Mouse (Mus musculus): ENCODE results near the gene Wscd1.

Gene Wscd1

DNA sequence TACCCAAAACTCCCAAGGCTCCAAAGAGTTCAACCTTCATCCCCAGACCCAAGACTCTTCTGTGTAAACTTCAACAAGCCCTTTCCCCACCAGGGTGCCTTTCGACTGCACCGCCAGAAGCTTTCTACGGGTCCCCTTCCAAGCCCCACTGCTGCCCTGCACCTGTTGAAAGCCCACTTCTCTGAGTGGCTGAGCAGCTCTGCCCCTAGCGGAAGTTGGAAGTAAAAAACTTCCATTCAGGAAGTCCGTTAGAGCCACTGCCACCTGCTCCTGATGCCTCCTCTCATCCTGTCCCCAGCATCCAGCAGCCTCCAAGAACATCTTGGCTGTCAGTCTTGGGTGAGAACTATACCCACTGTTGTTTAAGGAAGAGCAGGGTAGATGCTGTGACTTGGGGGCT is at the start of gene Wscd1:
Gene Wscd1 (plus strand): TSS at position 250 of the 400 bp plus-strand sequence.
- DNase-seq (ENCODE audit: low spot score) = peak; percentile 65

DNA sequence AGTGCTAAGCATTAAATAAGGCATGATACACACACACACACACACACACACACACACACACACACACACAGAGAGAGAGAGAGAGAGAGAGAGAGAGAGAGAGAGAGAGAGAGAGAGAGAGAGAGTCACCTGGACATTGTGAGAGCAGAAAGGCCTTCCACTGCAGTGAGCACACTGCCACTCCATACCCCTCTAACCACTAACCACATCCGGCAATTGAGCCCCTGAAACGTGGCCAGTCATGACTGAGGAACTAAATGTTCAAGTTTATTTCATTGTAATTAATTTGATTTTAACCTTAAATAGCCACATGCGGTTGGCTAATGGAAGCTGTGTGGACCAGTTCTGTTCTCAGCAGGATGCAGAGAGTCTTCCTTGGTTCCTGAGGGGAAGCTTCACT is 21.7 kb upstream of the Wscd1 start:
- no peak for DNase-seq (ENCODE audit: low spot score)

DNA sequence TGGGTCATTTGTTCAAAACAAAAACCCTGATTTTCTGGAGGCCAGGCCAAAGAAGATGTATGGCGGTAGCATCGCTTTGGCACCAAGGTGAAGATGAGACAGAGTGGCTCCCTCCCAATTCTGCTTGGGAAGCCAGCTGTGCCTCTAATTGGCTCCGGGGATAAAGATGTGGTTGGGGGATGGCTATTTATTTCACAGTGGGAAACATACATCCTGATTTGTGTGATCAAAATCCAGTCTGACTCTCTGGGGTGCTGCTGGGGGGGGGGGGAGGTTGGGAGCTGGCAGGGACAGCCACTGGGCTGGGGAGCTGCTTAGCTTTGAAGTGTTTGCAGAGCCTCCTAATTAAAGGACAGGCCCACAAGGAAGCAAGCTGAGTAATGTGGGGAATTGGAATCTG is 20.4 kb upstream of the Wscd1 start:
- DNase-seq (ENCODE audit: low spot score) = no peak

DNA sequence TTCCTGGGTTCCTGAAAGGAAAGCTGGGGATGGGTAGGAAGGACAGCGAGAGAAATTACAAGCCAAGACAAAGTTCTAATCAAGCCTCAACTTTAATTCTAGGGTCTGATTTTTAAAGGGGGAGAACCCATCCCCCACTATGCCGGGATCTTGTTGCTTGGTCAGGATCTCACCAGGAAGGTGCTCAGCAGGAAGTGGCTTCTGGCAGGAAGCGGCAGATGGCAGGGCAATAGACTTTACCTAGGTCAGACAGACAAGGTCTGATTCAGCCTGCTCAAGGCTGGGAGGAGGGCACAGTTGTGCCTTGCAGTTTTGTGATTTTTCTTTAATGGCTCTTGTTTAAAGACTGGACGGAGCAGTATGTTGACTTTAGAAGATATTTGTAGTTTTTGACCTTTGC is 15.9 kb upstream of the Wscd1 start:
- no peak for DNase-seq (ENCODE audit: low spot score)

DNA sequence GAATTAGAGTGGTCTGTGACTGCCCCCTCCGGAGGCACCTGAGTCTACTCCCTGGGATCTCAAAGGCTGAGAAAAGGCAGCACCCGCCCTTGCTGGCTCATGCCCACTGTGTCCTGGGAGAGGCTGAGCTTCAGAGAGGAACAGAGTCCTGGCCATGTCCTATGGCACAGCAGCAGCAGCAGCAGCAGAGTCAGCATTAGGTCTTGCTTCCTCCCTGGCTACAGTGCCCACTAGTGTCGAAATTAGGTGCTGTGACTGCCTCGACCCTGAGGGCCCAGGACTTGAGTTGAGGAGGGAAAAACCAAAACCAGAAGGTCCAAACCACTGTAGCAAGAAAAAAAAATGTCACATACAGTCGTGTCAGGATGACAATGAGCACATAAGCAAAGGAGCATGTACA is 12.6 kb upstream of the Wscd1 start:
- peak; percentile 67 for DNase-seq (ENCODE audit: low spot score)

DNA sequence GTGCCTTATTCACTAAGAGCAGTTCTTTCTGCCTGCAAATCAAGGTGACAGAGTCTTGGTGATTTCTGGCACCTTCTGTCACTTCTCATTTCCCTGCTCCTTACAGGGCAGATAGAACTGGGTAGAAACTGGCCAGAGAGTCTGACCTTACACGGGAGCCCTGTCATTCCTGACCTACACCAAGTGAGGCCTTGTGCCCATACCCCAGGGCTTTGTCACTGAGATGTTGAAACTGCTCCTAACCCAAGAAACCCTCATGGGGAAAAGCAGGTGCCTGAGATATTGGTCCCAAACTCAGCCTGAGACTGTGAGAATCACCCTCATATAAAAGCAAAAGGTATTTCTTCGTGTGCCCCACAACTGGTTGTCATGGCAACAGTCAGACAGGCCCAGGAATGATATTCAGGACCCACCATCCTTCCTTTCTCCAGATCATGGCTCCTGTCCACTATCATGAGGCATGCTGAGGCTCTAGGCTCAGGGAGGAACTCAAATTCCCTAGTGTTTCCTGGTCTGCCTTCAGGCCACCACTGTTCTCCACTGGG is 11.1 kb upstream of the Wscd1 start:
- DNase-seq (ENCODE audit: low spot score) = no peak

DNA sequence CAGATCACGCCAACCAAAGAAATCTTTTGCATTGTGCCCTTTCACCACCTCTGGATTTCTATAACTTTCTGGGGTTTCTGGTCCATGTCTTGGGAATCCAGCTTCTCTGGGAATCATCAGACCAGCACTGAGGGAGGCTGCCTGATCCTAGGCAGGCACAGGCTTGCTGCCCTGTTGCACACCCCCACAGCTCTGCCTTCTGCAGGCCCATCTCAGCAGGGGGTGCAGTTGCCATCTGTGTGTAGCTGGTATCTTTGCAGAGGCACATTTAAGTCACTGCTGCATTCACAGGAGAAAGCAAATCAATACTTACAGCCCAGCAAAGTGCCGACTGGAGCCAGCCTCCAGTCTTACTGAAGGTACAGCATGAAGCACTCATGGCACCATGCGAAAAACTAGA is 3.8 kb upstream of the Wscd1 start:
- DNase-seq (ENCODE audit: low spot score) = no peak

DNA sequence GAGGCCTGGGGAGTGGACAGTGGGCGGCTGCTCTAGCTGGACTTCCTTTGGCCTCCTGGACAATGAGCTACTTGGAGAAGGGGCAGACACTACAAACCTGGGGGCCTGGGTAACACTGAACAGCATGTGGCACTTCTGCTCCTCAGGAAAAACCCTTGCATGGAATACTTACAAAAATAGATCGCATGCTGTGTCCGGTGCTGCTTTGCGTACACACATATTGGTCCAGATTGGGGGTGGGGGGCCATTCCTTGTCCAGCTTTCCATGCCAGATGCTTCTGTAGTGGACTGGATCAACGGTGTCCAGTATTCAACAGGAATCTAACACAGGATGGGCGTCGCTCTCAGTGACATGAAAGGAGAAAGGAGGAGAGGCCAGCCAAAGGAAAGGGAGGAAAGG is 2.0 kb upstream of the Wscd1 start:
- no peak for DNase-seq (ENCODE audit: low spot score)

DNA sequence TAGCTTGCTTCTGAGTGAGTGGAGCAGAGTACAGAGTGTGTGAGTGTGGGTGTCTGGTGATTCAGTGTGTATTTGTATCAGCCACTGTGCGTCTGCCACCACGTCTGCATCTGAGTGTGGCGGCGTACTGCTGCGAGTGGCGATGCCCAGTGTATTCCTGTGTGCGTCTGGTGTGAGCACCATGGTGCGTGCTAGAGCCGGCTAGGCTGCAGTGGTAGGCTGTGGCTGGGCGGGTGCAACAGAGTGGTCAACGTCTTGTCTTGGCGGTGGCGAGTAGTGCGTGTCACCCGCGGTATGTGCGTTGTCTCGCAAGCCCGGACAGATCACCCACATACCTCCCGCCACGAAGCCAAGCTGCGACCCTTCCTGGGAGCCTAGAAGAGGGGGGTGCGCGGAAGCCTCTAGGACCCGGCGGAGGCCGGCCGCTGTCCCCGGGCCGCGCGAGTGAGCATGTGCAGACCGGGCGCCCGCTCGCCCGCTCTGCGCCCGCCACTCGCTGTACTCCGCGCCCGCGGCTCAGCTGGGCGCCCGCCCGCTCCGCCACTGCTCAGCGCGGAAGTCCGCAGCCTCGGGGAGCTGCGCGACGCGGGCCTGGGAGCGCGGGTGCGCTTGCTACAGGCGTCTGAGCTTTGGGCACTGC is 934 bp downstream of the Wscd1 start:
- peak; percentile 61 for DNase-seq (ENCODE audit: low spot score)

DNA sequence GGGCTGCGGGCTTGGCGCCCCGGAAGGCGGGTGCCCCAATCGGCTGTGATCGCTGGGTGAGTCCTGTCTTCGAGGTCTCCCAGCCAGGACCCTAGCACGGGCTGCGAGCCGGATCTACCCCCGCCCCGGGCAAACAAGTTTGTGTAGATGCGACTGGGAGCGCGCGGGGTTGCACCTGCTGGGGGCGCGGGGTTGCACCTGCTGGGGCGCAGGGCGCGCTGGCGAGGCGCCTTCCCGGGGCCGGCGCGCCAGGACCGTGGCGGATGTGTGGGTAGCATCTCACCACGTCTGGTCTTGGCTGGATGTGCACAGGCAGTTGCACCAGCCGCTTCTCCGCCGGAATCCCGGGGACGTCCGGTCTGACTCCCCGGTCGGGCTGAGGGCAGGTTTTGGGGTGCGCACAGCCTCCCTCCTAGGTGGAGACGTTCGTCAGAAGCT is 1.5 kb downstream of the Wscd1 start:
- DNase-seq (ENCODE audit: low spot score) = peak; percentile 12

DNA sequence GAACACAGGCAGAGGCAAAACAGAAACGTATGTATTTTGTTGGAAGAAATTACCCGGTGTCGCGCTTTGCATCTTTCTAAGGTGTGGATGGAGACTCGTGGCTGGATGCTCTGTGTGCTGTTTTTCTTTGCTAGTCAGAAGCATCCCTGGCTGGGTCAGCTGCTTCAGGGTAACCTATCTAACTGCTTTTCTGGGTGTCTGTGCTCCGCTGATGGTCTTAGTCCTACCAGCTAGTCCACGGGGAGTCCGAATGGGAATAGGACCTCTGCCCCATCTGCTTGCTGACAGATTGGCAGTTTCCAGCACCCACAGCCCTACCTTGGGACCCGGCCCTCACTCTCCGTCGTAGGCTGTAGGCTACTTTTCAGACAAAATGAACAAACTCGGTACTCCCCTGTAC is 2.0 kb downstream of the Wscd1 start:
- no peak for DNase-seq (ENCODE audit: low spot score)

DNA sequence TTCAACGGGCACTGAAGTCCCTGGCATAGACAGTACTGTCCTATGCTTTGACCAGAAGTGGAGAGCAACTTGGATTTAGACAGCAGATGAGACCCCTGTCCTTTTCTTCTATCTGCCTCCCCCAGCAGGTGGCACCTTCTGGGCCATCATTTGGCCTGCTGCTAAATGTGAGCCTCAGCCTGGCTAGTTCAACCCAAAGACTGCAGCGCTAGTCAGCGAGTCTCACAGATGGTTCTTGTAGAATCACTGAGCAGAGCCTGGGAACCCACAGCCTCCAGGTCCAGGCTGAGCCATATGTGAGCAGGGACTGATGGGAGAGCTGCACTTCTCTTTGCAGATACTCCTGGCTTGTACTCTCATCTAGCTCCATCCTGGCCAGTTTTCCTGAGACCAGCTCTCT is 2.9 kb downstream of the Wscd1 start:
- no peak for DNase-seq (ENCODE audit: low spot score)

DNA sequence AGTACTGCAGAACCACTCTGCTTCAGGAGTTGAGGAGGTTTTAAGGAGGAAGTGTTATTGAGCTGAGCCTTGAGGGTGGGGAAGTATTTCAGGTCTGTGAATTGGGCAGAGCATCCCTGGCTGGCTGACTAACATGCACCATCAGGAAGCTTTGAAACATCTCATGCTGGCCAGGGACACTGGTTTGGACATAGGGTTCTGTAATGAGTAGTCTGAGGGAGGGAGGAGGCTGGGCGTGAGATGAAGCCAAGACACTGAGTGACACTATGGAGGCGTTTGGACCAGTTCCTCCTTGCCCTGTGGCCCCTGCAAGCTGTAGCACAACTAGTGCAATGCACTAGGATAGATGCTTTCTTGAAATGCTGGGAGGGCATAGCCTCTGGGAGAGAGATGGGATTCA is 5.4 kb downstream of the Wscd1 start:
- DNase-seq (ENCODE audit: low spot score) = no peak

DNA sequence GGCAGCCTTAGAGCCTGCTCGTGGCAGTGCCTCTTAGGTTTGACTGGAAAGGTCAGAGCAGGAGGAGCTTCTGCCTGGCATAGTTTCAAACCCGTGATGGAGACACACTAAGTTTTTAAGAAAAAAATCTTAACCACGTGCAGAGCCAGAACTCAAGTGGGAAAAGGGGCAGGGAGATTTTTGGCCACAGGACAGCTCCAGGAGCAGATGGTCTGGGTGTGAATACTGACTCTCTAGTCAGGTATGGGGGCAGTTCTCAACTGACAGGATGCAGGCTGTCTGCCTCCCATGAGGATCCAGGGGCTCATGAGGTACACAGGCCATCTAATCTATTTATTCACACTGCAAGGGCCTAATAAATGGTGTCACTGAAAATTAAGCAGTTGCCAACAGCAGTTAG is 6.6 kb downstream of the Wscd1 start:
- no peak for DNase-seq (ENCODE audit: low spot score)

DNA sequence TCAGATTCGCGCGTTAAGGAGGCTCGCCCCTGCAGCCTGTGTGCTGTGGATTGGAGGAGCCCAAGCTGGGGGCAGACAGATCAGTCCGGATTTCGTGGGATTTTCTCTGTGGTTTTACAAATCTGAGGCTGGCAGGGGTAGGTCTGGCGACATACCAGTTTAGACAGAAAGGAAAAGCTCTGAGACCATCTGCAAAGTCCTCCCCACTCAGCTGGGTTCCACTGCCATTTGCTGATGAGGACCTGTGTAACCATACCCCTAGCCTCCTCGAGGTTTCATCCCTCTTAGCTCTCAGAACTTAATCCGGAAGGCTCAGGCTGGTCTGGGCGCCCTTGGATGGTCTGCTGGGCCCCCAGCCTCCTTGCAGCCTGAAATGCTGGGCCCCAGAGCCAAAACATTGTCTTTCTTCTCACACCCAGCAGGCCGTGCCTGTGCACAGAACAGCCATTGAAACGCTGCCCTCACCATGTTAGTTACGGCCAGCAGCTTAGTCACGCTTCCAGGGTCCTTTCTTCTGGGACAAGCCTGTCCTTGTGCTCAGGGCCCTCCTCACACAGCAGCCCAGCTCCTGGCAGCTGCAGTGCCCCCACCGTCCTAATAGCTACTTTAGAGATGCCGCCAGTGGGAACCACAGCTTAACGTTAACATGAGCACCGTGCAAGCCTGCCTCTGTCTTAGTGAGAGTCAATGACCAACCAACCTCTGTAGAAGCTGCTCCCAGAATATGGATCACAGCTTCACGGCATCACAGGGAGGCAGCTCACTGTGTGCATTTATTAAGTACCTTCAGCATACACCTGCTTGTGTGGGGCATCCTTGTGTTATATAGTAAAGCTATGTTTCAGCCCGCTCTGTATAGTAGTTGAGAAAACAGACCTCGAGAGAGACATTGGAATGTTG is 8.7 kb downstream of the Wscd1 start:
- peak; percentile 86 for DNase-seq (ENCODE audit: low spot score)

DNA sequence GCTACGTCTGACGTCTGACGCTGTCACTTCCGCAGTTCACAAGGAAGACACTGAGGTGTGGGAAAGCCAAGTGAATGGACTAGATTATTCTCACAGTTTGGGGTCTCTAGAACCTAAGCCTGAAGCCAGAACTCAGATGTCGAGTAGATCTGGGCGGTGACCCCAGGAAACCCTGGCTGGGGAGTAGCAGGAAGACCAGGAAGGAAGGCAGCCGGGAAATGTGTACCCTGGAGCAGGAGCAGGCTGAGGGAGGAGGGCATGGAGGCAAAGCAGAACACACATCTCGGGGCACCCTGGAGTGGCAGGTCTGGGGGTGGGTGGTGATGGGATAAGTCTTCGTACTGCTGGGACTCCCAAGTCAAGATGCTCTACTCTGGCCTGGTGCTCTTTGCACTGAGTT is 11.3 kb downstream of the Wscd1 start:
- no peak for DNase-seq (ENCODE audit: low spot score)

DNA sequence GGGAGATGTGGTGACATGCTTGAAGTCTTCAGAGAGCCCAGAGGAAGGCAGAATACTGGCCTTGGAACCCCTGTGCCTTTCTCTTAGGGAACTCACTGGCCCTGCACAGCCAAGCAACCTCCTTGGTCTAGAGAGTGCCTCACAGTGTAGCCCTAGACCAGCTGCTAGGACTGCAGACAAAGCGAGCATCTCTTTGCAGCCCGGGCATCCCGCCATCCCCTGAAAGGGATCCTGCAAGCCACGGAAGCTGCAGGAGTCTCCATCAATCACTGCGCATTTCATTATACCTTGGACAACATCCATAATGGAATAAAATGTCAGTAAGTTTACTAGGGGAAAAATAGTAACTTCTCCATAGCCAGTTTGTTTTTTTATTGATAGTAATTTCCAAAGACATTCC is 13.4 kb downstream of the Wscd1 start:
- DNase-seq (ENCODE audit: low spot score) = peak; percentile 29

DNA sequence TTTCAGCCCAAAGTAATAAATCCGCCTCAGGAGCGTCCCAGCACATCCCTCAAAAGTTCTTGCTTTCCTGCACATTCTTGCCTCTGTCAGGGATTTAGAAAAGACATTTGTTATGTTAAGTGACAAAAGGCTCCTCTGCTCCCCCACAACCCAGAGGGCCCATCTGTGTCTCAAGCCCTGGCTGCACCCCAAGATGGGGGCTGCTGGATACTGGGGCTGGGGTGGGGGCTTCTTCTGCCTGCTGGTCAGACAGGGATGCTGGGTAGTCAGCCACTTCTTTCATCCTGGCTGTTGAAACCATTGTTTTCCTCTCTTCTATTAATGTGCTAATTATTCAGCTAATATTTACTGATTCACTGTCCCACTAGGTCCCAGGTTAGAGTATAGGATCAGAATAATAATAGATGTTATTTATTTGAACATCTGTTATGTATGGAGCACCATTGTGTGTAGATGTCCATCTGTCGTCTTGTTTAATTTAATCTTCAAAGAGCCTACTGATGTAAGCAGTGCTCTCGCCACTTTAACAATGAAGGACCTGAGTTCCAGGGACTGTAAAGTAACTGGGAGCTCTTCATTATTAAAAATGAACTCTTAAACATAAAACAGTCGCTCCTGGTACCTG is 14.0 kb downstream of the Wscd1 start:
- DNase-seq (ENCODE audit: low spot score) = peak; percentile 30

DNA sequence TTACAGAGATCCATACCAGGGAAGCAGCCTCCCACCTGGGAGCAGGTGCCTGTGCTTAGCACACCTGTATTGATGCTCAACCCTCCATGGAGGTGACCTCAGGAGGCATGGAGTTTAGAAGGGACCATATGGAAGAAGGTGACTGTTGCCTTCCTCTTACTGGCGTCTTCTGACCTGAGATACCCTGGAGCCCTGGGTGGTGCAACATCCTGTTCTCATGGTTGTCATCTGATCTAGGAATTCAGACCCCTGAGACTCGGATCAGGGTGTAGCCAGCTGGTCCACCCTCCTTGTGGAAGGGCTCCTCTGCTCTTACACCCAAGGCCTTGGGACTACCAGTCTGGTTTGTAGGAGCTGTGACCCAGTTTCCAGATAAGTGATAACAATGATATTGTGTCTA is 15.0 kb downstream of the Wscd1 start:
- DNase-seq (ENCODE audit: low spot score) = no peak

DNA sequence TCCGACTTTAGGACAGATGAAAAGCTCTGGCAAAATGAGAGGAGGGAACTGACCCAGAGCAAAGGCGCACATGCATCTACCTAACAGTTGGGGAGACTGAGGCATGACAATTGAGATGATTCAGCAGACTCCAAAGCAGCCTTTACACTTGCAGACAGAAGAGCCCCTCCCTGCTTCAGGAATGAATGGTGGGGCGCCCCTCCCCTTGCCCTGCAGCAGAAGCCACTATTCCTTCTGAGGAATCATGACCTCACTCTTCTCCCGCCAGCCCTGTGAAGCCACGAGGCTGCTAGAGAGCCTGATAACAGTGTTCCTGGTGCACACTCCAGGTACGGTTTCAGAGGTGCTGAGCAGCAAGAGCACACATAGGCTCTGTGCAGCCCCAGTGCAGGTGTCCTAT is 15.6 kb downstream of the Wscd1 start:
- no peak for DNase-seq (ENCODE audit: low spot score)

DNA sequence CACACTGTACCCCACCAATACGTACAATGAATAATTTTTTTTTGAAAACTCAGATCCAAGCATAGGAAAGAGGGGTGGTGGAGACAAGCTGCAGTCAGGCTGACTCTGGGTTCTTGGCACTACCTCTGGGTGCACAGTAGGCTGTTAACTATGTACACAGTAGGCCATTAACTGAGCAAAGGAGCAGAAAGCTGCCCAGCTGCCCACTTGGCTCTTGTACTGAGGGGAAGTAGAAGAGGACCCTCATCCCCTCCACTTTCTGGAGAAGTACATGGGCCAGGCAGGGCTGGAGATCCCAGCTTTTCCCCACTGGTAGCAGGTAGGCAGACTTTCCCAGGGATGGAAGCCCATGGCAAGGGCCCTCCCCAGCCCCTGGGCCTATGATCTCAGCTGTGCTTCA is 16.7 kb downstream of the Wscd1 start:
- no peak for DNase-seq (ENCODE audit: low spot score)

DNA sequence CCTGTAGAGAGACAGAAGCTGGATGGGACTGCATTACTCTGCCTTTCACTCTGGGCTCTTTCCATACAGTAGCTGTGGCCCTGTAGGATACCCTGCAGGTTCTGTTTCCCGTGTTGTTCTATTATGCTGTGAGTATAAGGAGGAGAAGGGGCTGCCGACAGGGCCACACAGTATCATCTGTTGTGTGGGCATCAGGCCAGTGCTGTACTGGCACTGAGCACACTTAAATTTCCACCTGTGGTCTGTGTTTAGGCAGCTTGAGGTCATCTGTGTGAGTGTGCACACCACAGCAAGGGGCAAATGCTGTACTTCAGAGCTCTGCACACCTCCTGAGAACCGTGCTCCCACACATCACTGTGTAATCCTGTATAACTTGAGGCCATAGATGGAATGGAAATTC is 18.0 kb downstream of the Wscd1 start:
- no peak for DNase-seq (ENCODE audit: low spot score)

DNA sequence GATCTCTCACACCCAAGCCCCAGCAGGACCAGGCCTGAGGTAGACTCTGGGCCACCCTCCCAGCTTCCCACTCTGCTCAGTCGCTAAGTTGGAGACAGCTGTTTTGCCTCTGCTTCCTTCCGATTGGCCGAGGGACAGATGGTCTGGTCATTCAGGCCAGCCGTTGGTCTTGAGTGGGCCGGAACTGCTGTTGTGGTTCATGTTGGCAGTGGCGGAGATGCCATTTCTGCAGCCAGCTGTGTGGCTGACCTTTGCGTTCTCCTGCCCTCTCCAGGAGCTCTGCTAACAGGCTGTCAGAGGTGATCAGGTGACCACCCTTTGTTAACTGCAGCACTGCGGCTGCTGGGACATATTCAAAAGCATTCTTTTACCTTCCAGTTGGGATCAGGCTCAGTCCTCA is 20.0 kb downstream of the Wscd1 start:
- DNase-seq (ENCODE audit: low spot score) = no peak

Data from embryo, embryonic 10 days (tissue).